Mouse (Mus musculus): Measurements from ENCODE around the gene Klf12. TPM values are rescaled to one million over a fixed set of nuclear protein-coding genes. Genes with fewer than 3 reads are reported as not detected.

Gene Klf12
- polyA plus RNA-seq, 1 experiment = 20.9 TPM

GRCm38 (mm10) chr14:100068715-100069114 is 215.8 kb downstream of the Klf12 start:
- no peak for TF ChIP-seq CTCF (IDR thresholded peaks at IDR 0.05; ENCODE audit: borderline replicate concordance, insufficient read depth, low read depth, low read length)
- no peak for TF ChIP-seq POLR2A (IDR thresholded peaks at IDR 0.05; ENCODE audit: borderline replicate concordance, insufficient read depth, low read length)
- Histone ChIP-seq H3K27me3 (ENCODE audit: control insufficient read depth, insufficient read depth, low read length) (no peaks in the 10 kb centered on the region), H3K27ac (ENCODE audit: insufficient read depth, low read length) (no peak overlapping the region), H3K4me1 (ENCODE audit: control insufficient read depth, insufficient read depth, low read length) (no peaks in the 10 kb centered on the region), H3K4me3 (replicated peaks; ENCODE audit: insufficient read depth, low read depth, low read length) (no peak overlapping the region)
- 61% methylated on average over 5 of the region's 5 CpGs for WGBS
- no peak for DNase-seq

- 96% methylated on average over 1 of the region's 1 CpGs for WGBS
- H3K4me3 ChIP-seq (replicated peaks; ENCODE audit: insufficient read depth, low read depth, low read length) = no peak overlapping the region
- DNase-seq = no peak
- H3K27me3 ChIP-seq (ENCODE audit: control insufficient read depth, insufficient read depth, low read length) = no peaks in the 10 kb centered on the region
- TF ChIP-seq CTCF (IDR thresholded peaks at IDR 0.05; ENCODE audit: borderline replicate concordance, insufficient read depth, low read depth, low read length) = no peak
- TF ChIP-seq POLR2A (IDR thresholded peaks at IDR 0.05; ENCODE audit: borderline replicate concordance, insufficient read depth, low read length) = no peak
- H3K4me1 ChIP-seq (ENCODE audit: control insufficient read depth, insufficient read depth, low read length) = no peaks in the 10 kb centered on the region
- no peak overlapping the region for H3K27ac ChIP-seq (ENCODE audit: insufficient read depth, low read length)
These were observed 222.0 kb downstream of the Klf12 start for GRCm38 (mm10) chr14:100062516-100062915.

GRCm38 (mm10) chr14:100054150-100054549 is 230.3 kb downstream of the Klf12 start:
- no peak for TF ChIP-seq POLR2A (IDR thresholded peaks at IDR 0.05; ENCODE audit: borderline replicate concordance, insufficient read depth, low read length)
- no peak for TF ChIP-seq CTCF (IDR thresholded peaks at IDR 0.05; ENCODE audit: borderline replicate concordance, insufficient read depth, low read depth, low read length)
- Histone ChIP-seq H3K4me3 (replicated peaks; ENCODE audit: insufficient read depth, low read depth, low read length) (no peak overlapping the region), H3K4me1 (ENCODE audit: control insufficient read depth, insufficient read depth, low read length) (no peaks in the 10 kb centered on the region), H3K27ac (ENCODE audit: insufficient read depth, low read length) (no peak overlapping the region), H3K27me3 (ENCODE audit: control insufficient read depth, insufficient read depth, low read length) (no peaks in the 10 kb centered on the region)
- 67% methylated on average over 2 of the region's 2 CpGs for WGBS
- no peak for DNase-seq

GRCm38 (mm10) chr14:100053456-100053855 is 231.0 kb downstream of the Klf12 start:
- Histone ChIP-seq H3K4me3 (replicated peaks; ENCODE audit: insufficient read depth, low read depth, low read length) (no peak overlapping the region), H3K4me1 (ENCODE audit: control insufficient read depth, insufficient read depth, low read length) (no peaks in the 10 kb centered on the region), H3K27me3 (ENCODE audit: control insufficient read depth, insufficient read depth, low read length) (no peaks in the 10 kb centered on the region), H3K27ac (ENCODE audit: insufficient read depth, low read length) (no peak overlapping the region)
- 94% methylated on average over 4 of the region's 4 CpGs for WGBS
- no peak for TF ChIP-seq POLR2A (IDR thresholded peaks at IDR 0.05; ENCODE audit: borderline replicate concordance, insufficient read depth, low read length)
- TF ChIP-seq CTCF (IDR thresholded peaks at IDR 0.05; ENCODE audit: borderline replicate concordance, insufficient read depth, low read depth, low read length) = no peak
- no peak for DNase-seq

GRCm38 (mm10) chr14:100052876-100053275 is 231.6 kb downstream of the Klf12 start:
- no peak for TF ChIP-seq POLR2A (IDR thresholded peaks at IDR 0.05; ENCODE audit: borderline replicate concordance, insufficient read depth, low read length)
- no peak for TF ChIP-seq CTCF (IDR thresholded peaks at IDR 0.05; ENCODE audit: borderline replicate concordance, insufficient read depth, low read depth, low read length)
- WGBS = 54% methylated on average over 2 of the region's 2 CpGs

GRCm38 (mm10) chr14:100045431-100045830 is 239.0 kb downstream of the Klf12 start:
- Histone ChIP-seq H3K4me3 (replicated peaks; ENCODE audit: insufficient read depth, low read depth, low read length) (no peak overlapping the region), H3K4me1 (ENCODE audit: control insufficient read depth, insufficient read depth, low read length) (no peaks in the 10 kb centered on the region), H3K27ac (ENCODE audit: insufficient read depth, low read length) (no peak overlapping the region), H3K27me3 (ENCODE audit: control insufficient read depth, insufficient read depth, low read length) (no peaks in the 10 kb centered on the region)
- no peak for TF ChIP-seq CTCF (IDR thresholded peaks at IDR 0.05; ENCODE audit: borderline replicate concordance, insufficient read depth, low read depth, low read length)
- TF ChIP-seq POLR2A (IDR thresholded peaks at IDR 0.05; ENCODE audit: borderline replicate concordance, insufficient read depth, low read length) = no peak
- DNase-seq = no peak

More at GRCm38 (mm10) chr14:100052876-100053275, 231.6 kb downstream of the Klf12 start:
- DNase-seq = no peak
- Histone ChIP-seq H3K4me3 (replicated peaks; ENCODE audit: insufficient read depth, low read depth, low read length) (no peak overlapping the region), H3K27ac (ENCODE audit: insufficient read depth, low read length) (no peak overlapping the region), H3K27me3 (ENCODE audit: control insufficient read depth, insufficient read depth, low read length) (no peaks in the 10 kb centered on the region), H3K4me1 (ENCODE audit: control insufficient read depth, insufficient read depth, low read length) (no peaks in the 10 kb centered on the region)

- WGBS = 42% methylated on average over 6 of the region's 6 CpGs
- no peak for DNase-seq
- no peak overlapping the region for H3K27ac ChIP-seq (ENCODE audit: insufficient read depth, low read length)
- H3K27me3 ChIP-seq (ENCODE audit: control insufficient read depth, insufficient read depth, low read length) = no peaks in the 10 kb centered on the region
- H3K4me3 ChIP-seq (replicated peaks; ENCODE audit: insufficient read depth, low read depth, low read length) = no peak overlapping the region
- no peak for TF ChIP-seq POLR2A (IDR thresholded peaks at IDR 0.05; ENCODE audit: borderline replicate concordance, insufficient read depth, low read length)
- no peak for TF ChIP-seq CTCF (IDR thresholded peaks at IDR 0.05; ENCODE audit: borderline replicate concordance, insufficient read depth, low read depth, low read length)
- H3K4me1 ChIP-seq (ENCODE audit: control insufficient read depth, insufficient read depth, low read length) = no peaks in the 10 kb centered on the region
These were observed 242.7 kb downstream of the Klf12 start for GRCm38 (mm10) chr14:100041823-100042222.

GRCm38 (mm10) chr14:100026671-100027070 is 257.8 kb downstream of the Klf12 start:
- no peak overlapping the region for H3K27ac ChIP-seq (ENCODE audit: insufficient read depth, low read length)
- no peak overlapping the region for H3K4me3 ChIP-seq (replicated peaks; ENCODE audit: insufficient read depth, low read depth, low read length)
- DNase-seq = no peak
- 71% methylated on average over 6 of the region's 6 CpGs for WGBS
- no peaks in the 10 kb centered on the region for H3K4me1 ChIP-seq (ENCODE audit: control insufficient read depth, insufficient read depth, low read length)
- TF ChIP-seq CTCF (IDR thresholded peaks at IDR 0.05; ENCODE audit: borderline replicate concordance, insufficient read depth, low read depth, low read length) = no peak
- TF ChIP-seq POLR2A (IDR thresholded peaks at IDR 0.05; ENCODE audit: borderline replicate concordance, insufficient read depth, low read length) = no peak
- no peaks in the 10 kb centered on the region for H3K27me3 ChIP-seq (ENCODE audit: control insufficient read depth, insufficient read depth, low read length)
